Mouse (Mus musculus): ENCODE measurements at regions not wholly inside any gene's neighbourhood (a gene's known extent, or its start where the extent isn't known, plus 50 kb on each side); places are given as distances from the start of the nearest gene placed in this dataset.
"Not testable (repeated sequence)": the region's sequence is repeated elsewhere in the genome, so short reads cannot be mapped to it uniquely, and the experiment has no call there.

DNA sequence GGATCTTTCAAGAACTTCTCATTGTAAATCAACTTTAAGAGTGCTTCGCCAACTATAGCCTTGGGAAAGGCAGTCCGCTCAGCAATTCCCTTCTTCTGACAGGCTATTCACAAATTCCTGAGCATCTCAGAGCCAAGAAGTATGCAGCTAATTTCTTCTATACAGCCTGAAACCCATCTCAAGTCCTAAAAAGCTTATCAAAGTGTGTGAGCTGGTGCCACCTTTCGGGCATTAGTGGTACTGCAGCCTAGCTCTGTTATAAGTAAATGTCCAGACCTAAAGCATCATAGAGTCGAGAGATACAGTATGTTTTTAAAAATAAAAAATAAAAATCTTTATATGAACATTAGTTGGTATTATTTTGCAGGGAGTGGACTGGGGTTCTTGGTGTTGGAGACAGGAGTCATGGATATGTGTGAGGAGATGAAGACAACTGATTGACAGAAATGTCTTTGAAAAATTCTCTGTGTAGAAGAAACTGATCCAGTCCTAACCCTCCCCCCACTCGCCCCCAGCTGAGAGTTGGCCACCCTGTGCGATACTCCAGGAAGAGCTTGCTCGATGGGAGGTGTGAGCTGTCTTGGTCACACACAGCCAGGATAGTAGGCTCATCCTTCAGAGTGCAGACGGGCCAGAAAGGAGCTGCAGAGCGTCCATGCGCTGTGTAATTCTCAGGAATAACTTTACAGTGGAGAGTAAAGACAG lies 56.4 kb downstream of the Bod1 start:
- DNase-seq (ENCODE audit: low spot score): peak; percentile 64

DNA sequence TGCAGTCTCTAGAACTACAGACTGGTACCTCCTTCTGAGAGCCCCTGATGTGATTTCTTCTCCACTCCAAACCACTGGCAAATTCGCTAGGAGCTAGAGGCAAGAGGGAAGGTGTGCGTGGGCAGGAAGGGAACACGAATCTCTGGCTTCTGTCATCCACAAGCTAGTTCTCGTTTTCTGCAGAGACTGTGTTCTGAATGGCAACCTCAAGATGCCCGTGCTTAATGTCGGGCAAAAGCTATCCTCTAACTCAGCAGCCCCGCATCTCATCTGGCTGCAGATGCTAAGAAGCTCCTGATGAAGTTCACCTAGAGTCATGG lies 57.3 kb downstream of the Bod1 start:
- DNase-seq (ENCODE audit: low spot score): no peak

DNA sequence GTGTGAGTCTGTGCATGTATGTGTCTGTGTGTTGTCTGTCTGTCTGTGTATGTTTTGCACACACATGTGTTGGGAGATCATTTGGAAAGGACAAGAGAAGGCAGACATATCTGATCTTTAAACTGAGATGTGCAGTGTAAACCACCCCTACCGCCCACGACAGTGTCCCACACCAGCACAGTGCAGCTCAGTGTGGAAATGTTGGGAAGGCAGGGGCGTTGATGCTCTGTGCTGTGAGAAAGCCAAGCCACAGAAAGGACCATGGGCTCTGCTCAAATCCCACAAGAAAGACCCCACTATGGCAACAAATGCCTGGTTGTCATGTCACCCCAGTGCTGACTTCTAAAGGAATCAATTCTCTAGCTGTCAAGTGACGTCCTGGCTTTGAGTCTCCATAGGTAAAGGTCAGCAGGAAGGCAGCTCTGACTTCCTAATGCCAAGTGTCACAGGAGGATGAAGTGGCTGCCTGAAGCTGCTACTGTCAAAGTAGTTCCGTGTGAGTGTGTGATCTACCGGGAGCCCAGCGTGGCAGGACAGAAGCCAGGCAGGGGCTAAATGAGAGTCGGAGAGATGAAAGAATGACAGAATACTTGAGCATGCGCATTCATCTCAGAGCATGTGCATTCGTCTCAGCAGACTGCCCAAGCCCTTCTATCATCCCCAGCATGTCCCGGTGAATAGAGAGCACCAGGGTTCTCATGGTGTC lies 57.8 kb downstream of the Bod1 start:
- DNase-seq (ENCODE audit: low spot score): no peak

DNA sequence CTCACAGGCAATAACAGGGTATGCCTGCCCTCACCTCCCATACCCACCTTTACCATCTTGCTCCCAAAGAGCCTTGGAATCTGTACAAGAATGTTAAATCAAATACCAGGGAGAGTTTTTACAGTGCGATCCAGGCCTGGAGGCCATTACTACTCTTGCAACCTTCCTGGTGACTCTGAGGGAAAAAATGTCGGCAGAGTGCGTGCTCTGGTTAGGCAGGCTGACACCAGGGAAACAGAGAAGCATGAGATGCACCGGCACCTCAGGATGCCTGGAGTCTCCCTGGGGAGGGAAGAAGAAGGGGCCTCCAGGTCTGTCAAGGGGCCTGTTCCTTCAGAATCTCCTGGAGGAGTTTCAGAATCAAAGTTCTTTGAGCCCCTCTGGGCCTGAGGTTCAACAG lies 63.2 kb downstream of the Bod1 start:
- no peak for DNase-seq (ENCODE audit: low spot score)

DNA sequence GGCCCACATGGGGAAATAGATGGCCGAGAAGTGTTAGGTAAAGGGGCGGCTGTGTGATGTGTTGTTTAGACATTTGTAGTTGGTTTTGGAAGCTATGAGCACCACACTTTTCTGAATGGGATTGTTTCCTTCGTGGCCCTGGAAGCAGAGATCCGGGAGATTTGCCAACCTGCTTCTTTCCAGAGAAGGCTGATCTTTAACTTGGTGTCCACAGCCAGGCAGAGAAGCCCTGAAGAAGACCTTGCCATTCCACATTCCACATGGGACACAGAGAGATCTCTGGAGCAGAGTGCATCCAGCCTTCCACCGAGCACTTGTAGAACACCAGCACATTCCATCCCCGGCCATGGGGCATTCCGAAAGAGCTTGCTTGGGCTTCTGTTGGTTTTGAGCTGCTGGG lies 70.2 kb downstream of the Bod1 start:
- DNase-seq (ENCODE audit: low spot score): no peak

DNA sequence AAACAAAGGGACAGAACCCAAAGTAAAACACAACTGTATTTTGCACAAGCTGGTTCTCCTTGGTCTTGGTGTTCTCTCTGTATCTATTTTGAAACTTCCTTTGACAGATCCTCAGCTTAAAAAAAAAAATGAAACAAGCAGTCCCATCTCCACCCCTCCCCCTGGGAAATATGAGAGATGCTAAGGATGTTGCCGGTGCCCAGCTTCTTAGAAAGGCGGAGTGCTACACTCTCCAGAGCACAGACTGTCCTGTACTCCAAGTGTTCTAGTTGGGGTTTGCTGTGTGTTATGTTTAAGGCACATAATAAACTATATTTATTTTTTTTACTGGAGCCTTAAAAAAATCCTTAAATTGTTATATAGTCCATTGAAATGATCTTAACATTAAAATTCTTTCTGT lies 78.1 kb downstream of the Bod1 start:
- DNase-seq (ENCODE audit: low spot score): no peak

DNA sequence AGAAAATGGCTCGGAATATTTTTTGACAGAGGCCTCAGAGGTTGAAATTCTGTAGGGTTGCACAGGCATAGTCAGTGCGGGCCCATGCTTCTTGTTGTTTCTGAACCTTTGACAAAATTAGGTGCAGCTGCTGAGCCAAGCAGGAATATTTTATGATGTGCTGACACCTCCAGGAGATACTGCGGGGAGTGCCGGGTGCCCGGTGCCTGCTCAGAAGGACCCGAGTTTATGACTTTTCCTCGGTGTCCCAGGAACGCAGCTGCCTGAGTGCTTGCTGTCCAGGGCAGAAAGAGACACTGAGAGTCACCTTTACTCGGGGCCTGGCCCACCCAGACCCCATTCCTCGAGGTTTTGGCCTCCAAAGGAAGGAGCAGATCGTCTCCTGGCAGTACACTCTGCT lies 79.6 kb downstream of the Bod1 start:
- no peak for DNase-seq (ENCODE audit: low spot score)

DNA sequence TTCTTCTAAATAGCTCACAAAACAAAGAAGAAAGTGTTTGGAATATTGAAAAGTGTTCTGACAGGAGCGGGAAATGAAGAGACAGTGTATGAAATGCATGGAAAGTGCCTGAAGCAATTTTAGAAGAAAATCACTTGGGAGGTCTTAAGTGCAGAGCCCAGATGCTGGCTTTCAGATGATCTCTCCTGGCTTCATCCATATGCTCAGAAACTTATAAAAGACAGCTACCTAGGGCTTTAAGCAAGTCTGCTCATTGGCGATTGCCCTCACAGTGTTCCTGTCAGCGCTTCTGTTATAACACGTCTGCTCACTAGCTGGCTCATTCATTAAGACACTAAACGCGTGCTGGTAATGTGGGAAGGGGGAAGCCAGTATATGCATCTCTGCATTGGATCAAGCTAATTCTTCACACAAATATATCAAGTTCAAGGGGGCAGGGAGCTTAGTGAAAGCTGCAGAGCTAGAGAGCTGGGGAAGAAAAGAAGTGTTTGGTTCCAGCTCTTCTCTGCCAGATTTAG lies 80.6 kb downstream of the Bod1 start:
- DNase-seq (ENCODE audit: low spot score): no peak

DNA sequence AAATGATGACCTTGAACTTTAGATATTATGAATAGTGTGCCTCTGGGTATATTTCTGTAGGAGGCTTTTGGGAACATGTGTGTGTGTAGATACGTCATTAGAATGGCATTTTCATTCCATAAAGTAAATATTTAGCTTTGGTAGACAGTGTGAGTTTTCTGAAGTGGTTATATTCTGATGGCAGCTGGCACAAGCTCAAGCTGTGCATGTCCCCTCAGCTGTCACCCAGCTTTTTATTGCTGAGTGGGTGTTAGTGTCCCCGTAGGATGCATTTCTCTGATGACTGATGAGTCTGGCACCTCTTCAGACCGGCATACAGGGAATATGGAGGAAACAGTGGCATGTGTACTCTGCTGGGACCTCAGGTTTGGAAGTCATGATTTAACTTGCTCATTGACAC lies 96.7 kb downstream of the Bod1 start:
- no peak for DNase-seq (ENCODE audit: low spot score)

DNA sequence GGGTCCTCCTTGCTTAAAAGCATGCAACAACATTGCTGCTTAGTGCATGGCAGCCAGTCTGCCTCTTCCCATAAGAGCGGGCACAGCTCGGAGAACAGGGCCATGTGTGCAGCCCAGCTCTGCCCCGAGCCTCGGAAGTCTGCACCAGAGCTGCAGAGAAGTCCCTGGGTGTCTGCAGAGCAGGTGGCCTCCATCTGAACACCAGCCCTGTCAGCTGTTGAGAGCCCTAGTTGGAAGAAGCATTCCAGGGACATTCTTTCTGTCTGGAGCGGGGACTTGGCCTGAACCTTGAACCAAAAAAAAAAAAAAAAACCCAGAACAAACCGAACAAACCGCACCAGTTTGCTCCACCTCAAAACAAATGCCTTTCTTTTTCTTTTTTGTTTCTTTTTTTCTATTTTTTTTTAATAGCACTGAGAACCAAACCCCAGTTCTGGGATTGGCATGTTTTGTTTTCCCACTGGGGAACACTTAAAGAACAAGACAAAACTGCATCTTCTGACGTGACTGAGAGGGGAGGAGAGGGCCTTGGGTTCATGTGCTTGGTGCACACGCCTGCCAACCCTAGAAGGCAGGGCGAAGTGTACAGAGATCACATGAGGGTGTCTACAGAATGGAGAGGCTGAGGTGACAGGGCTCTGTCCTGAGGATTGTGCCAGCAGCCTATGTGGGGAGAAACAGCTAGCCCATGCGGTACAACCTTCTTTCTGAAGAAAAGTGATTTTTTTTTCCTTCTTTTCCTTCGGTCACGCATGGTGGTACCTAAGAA lies 106.8 kb downstream of the Bod1 start:
- DNase-seq (ENCODE audit: low spot score): no peak

DNA sequence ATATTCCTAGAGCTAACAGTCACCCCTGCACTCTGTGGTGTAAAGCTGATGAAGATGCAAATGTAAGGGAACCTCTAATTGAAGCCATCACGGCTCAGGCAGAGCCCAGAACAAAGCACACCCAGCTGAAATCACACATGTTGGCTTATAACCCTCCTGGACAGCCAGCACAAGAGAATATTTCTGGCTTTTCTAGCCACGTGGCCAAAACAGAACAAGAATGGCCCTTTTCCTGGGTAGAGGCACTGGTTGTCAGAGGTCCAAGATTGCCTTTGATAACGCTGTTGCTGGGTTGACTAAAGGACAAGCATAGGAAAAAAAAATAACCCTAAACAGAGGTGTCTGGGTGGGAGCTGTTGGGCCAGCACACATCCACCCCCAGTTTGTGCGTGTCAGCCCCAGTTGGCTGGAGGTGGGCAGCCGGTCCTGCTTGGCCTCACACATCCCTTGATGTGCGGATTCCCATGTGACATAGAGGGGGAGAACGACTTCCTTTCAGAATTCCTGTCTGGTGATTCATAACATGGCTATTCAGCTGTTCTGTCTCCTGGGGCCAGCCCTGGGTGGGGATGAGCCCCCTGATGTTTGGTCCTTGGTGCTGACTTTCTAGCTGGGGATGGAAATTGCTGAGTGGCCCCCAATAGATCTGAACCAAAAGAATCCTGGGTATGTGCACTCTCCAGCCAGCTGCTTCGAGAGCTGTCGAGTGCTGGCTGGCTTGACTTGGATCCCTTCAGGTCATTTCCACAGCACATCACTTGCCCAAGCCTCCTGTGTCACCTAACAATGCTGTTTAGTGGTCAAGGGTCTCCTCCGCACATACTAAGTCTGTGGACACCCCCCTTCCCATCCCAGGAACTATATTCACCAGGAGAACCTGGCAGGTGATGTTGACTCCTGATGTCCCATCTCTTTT lies 107.6 kb downstream of the Bod1 start:
- DNase-seq (ENCODE audit: low spot score): no peak

DNA sequence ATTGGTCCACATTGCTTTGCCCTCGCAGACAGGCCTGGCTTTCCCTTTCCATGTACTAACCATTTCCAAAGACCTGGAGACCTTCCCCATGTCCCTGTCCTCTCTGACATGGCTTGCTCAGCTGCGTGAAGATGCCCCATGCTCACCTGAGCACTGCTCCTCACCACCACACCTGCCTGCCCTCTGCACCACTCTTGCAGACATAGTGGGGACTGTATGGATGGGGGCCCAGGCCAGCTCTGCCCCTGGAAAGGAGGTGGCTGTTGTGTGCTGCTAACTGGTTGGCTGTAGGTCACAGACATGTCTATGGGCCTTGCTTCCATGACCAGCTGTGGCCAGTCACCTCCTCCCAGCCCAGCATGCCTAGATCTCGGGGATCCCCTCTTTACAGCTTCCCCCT lies 108.7 kb downstream of the Bod1 start:
- no peak for DNase-seq (ENCODE audit: low spot score)

DNA sequence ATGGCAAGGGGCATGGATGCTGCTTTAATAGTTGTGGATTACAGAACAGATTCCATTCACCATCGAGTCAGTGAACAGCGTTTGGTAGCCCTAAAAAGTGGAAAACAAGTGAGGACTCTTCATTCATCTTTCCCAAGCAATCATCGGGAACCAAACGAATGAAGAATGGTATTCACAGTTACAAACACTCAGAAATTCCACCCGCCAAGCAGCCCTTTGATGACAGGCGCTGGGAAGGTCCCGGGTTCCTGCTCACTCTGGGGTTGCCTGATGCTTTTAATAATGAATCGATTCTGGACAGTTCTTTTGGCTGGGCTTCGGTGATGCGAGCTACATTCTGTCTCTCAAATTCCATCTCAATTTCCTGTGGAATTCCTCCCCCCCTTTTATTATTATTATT lies 110.9 kb downstream of the Bod1 start:
- no peak for DNase-seq (ENCODE audit: low spot score)

DNA sequence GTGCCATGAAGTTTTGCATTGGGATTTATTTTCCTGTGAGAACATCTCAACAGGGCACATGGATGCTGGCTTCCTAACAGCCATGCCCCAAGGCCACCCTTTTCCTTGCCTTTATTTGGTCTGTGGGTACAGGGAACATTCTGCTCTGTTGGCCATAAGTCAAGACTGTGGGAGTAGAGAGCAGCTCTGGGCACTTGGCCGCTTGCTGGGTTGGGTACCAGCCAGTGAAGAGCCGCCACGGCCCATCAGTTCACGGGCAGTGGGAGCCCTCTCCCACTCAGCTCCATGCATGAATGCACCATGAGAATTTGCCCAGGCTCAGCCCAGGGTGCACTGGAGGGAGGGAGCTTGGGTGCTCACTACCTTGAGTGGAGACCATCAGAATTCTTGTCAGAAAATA lies 116.6 kb downstream of the Bod1 start:
- no peak for DNase-seq (ENCODE audit: low spot score)

DNA sequence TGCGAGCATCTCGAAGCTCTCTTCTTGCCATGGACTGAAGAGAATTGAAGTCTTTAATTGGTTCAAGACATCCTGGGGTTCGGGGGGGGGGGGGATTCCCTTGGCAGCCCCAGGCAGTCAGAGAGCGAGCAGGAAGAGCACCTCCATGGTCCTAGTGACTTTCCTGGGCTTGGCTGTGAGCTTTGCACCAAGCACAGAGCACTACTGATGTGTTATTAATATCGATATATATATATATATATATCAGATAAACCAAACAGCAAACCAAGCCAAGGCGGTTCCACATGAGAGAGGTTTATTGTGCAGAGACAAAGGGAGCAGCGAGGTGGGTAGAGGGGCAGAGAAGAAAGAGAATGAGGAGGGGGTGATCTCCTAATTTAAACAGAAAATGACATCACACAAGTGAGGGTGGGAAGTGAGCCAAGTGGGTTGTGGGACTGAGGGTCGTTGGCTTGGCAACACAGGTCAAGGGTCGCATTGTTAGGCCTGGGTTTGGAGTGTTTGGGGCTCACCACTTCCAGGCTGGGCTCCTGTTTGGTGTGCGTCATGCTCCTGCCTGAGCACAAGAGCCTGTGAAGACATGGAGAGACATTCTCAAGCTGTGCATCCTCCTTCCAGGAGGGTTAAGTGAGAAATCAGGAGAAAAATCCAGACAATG lies 119.9 kb downstream of the Bod1 start:
- no peak for DNase-seq (ENCODE audit: low spot score)

DNA sequence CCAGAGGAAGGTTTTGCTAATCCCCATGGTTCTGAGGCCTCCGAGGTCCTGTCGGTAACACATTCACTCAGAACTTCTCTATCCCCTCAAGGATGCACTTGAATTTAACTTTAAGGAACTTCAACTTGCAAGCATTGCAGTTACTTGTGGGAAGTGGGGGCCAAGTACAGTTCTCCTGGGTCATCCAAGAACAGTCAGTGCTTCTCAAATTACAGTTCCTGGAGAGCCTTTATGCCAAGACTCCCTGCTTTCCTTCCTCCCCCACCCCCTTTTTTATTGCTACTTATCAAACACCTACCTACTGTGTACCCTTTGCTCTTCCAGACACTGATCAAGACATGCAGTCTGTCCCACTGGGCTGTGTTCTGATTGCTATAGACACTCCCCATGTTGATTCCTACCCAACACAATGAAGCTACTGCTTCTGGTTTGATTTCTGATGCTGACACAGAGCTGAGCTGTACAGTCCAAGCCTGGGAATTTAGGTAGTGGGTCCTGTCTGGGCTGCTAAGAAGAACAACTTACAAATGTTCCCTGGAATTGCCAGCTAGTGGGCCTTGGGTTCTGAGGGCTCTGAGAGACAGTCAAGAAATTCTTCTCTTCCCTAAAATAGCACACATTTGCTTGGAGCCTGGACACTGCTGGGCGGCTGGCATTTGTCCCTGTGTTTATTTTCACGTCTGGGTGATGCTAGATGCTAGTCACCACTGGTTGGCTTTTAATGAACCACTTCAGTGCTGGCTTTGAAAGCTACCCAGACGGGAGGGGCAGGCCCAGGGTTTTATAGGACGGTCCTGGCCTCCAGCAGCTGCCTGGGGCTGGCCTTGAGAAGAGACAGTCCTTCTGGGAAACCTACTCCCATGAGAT lies 120.7 kb downstream of the Bod1 start:
- no peak for DNase-seq (ENCODE audit: low spot score)

DNA sequence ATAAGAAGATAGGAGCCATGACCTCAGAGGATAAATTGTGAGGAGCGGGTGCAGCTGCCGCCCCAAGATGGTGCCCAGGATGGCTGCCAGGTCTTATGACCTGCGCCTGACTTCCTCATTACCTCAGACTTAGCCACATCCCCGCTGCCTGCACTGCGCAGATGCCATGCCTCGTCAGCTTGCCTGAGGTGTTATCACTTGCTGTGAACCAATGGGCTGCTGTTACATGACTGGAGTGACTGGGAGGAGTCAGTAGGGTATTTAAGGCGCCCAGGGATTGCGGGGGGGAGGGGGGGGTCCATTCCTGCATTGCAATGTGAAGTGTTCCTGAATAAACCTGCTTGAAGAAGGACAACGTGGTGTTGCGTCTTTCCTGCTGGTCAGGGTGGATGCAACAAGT lies 126.2 kb downstream of the Bod1 start:
- DNase-seq (ENCODE audit: low spot score): not testable (repeated sequence)

DNA sequence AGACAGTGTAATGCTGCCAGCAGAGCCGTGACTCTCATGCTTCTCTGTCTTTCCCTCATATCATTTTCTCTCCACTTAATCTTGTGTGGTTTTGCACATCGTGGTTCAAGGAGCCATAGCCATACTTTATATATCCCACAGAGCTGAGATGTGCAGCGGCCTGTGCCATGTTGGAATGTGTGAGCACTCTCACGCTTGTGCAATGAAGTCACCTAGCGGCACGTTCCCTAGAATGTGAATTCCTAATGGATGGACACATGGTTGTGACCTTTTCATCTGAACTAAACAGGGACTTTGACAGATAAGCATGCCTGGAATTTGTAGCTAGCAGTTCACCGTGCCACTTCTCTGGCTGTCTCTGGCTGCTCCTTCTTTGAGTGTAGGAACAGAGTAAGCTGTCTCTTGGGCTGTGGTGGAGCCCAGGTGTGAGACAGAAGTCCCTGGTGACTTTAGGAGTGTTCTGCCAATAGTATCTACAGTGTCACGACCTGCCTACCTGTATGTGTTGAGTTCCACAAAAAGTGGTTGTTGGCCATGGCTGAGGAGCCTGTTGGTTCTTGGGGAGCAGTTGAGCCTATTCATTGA lies 129.0 kb downstream of the Bod1 start:
- no peak for DNase-seq (ENCODE audit: low spot score)

DNA sequence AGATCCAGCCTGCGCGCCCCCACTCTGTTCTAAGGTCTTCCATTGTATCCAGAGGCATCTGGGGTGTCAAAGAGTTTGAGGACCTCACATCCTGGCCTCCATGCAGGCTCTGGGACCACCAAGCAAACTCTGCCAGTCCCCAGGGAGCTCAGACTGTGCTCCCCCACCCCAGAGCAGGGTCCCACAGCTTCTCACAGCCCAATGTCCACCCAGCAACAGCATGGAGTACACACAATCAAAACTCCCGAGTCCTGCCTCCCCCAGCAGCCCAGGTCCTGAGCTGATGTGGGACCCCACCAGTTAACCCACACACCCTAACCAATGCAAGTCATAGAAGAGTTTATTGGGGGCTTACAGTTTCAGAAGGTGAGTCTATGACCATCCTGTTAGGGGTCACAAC lies 130.3 kb downstream of the Bod1 start:
- DNase-seq (ENCODE audit: low spot score): no peak

DNA sequence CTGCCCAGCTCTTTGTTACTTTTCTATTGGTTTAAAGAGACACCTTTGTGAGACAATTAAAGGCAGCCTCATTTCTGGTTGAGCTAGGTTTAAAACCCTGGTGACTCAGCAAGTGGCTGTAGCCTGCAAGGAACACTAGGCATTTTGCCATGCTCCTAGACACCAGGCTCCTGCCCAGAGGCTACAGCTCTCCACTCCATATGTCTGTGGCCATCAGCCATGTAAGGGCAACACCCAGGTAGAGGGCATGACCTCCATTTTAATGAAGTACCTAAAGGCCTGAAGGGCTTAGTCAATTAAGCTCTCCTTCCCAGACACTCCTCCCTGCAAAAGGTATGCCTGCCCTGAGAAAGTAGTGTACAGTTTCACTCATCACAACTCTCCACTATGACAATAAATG lies 130.9 kb downstream of the Bod1 start:
- no peak for DNase-seq (ENCODE audit: low spot score)
